Mouse (Mus musculus) erythroblast, embryonic 14.5 days (primary cell): ENCODE data around the gene Nr1h4.

Source experiments
- GATA1 ChIP-seq: IDR thresholded peaks from 2 replicates; pipeline ENCODE4 v1.6.1; 2012; ENCODE audit warnings: low read length, inconsistent platforms, mixed read lengths
- TAL1 ChIP-seq: IDR thresholded peaks from 3 replicates; pipeline ENCODE4 v1.6.1; 2012; ENCODE audit warnings: low read length, inconsistent platforms, mixed read lengths

GRCm38 (mm10) chr10:89407551-89407950 lies 125.8 kb downstream of the Nr1h4 start:
- TF ChIP-seq GATA1 (no peak), TAL1 (no peak)
